Mouse (Mus musculus): Measurements from ENCODE around the gene Zfp598. TPM values are rescaled to one million over a fixed set of nuclear protein-coding genes. Genes with fewer than 3 reads are reported as not detected.

The Zfp598 gene
- polyA plus RNA-seq, 1 experiment from 2014 or later, result 9.7 TPM

- WGBS, result 84% methylated on average over 24 of the region's 24 CpGs
- TF ChIP-seq CTCF (IDR thresholded peaks at IDR 0.05; ENCODE audit: low read depth), result no peak
- no peak for TF ChIP-seq EP300 (optimal IDR thresholded peaks at IDR 0.05)
- Histone ChIP-seq H3K27me3 (ENCODE audit: control insufficient read depth, insufficient read depth, low read length) (no peaks in the 10 kb centered on the region), H3K4me2 (replicated peaks; ENCODE audit: low read depth) (no peak overlapping the region), H3K36me3 (ENCODE audit: control insufficient read depth, insufficient read depth, low read length) (peaks cover 42% of the 10 kb centered on the region), H3K27ac (replicated peaks) (0 out of 2 replicates have a peak overlapping the region, but pooled peaks have one; percentile 30), H3K9me3 (ENCODE audit: control insufficient read depth, low read length) (no peaks in the 10 kb centered on the region), H3K4me1 (replicated peaks; ENCODE audit: control insufficient read depth, insufficient read depth) (no peaks in the 10 kb centered on the region), H3K4me3 (ENCODE audit: low read depth, low read length) (no peak overlapping the region), H3K9ac (ENCODE audit: low read length) (no peak overlapping the region)
- DNase-seq (ENCODE audit: low spot score), result no peak
- ATAC-seq (ENCODE audit: low FRiP score, low TSS enrichment), result peak; percentile 65
These were observed 8.1 kb downstream of the Zfp598 start for GRCm38 (mm10) chr17:24677500-24678080.

GRCm38 (mm10) chr17:24686514-24686913 lies 17.0 kb downstream of the Zfp598 start:
- Histone ChIP-seq H3K27me3 (ENCODE audit: control insufficient read depth, insufficient read depth, low read length) (peaks cover 6% of the 10 kb centered on the region), H3K27ac (replicated peaks) (no peak overlapping the region), H3K4me2 (replicated peaks; ENCODE audit: low read depth) (no peak overlapping the region), H3K9me3 (ENCODE audit: control insufficient read depth, low read length) (no peaks in the 10 kb centered on the region), H3K9ac (ENCODE audit: low read length) (no peak overlapping the region), H3K4me3 (ENCODE audit: low read depth, low read length) (no peak overlapping the region), H3K36me3 (ENCODE audit: control insufficient read depth, insufficient read depth, low read length) (no peaks in the 10 kb centered on the region), H3K4me1 (replicated peaks; ENCODE audit: control insufficient read depth, insufficient read depth) (peaks cover 8% of the 10 kb centered on the region)
- ATAC-seq (ENCODE audit: low FRiP score, low TSS enrichment) (no peak), DNase-seq (ENCODE audit: low spot score) (peak; percentile 64)
- 33% methylated on average over 16 of the region's 16 CpGs for WGBS
- TF ChIP-seq EP300 (optimal IDR thresholded peaks at IDR 0.05) (no peak), CTCF (IDR thresholded peaks at IDR 0.05; ENCODE audit: low read depth) (no peak)

DNA sequence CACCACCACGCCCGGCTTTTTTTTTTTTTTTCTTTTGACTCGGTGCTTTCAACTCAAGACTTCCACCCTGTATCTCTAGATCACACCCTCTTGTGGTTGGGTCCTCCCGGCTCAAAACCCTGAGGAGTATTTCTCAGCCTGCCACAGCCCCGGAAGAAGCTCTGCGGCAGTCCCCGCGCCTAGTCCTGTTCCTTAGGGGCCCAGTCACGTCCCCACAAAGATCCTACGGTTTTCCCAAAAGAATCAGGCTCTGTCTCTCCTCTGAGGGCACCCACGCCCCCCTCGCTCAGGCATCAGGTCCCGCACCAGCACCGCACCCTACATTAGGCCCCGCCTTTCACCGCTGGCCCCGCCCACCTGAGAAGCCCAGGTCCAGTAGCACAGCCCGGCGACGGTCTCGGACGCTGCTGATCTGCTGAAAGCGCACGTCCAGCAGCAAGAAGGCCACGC lies 17.7 kb downstream of the Zfp598 start:
- Histone ChIP-seq H3K9me3 (ENCODE audit: control insufficient read depth, low read length) (no peaks in the 10 kb centered on the region), H3K4me1 (replicated peaks; ENCODE audit: control insufficient read depth, insufficient read depth) (peaks cover 8% of the 10 kb centered on the region), H3K4me3 (ENCODE audit: low read depth, low read length) (peak overlapping the region; percentile 34), H3K27me3 (ENCODE audit: control insufficient read depth, insufficient read depth, low read length) (peaks cover 6% of the 10 kb centered on the region), H3K27ac (replicated peaks) (no peak overlapping the region), H3K36me3 (ENCODE audit: control insufficient read depth, insufficient read depth, low read length) (no peaks in the 10 kb centered on the region), H3K9ac (ENCODE audit: low read length) (peak overlapping the region; percentile 27; the same call in 1 of the 2 replicates), H3K4me2 (replicated peaks; ENCODE audit: low read depth) (peak overlapping the region; percentile 56)
- DNase-seq (ENCODE audit: low spot score) (peak; percentile 77), ATAC-seq (ENCODE audit: low FRiP score, low TSS enrichment) (peak; percentile 69)
- peak; percentile 19; the same call in 1 of the 2 replicates for TF ChIP-seq CTCF (IDR thresholded peaks at IDR 0.05; ENCODE audit: low read depth)
- no peak for TF ChIP-seq EP300 (optimal IDR thresholded peaks at IDR 0.05)
- whole genome bisulfite sequencing, result 1% methylated on average over 24 of the region's 25 CpGs

DNA sequence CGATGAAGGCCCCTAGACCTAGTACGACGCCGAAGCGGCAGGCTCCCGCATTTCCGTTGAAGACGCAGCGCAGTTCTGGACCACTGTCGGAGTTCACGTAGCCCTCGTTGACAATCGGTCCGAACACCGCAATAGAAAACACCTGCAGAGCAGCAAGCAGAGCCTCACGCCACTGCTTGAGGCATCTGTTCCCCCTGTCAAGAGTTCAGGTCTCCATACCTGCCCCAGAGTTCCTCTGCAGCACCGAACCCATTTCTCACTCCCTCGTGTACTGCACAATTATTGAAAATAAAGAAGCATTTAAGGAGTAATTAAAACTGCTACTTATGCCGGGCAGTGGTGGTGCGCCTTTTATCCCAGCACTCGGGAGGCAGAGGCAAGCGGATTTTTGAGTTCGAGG lies 18.1 kb downstream of the Zfp598 start:
- H3K36me3 ChIP-seq (ENCODE audit: control insufficient read depth, insufficient read depth, low read length), result no peaks in the 10 kb centered on the region
- H3K4me2 ChIP-seq (replicated peaks; ENCODE audit: low read depth), result peak overlapping the region; percentile 56
- H3K27me3 ChIP-seq (ENCODE audit: control insufficient read depth, insufficient read depth, low read length), result peaks cover 6% of the 10 kb centered on the region
- no peak overlapping the region for H3K27ac ChIP-seq (replicated peaks)
- DNase-seq (ENCODE audit: low spot score) (no peak), ATAC-seq (ENCODE audit: low FRiP score, low TSS enrichment) (no peak)
- peaks cover 8% of the 10 kb centered on the region for H3K4me1 ChIP-seq (replicated peaks; ENCODE audit: control insufficient read depth, insufficient read depth)
- no peak for TF ChIP-seq EP300 (optimal IDR thresholded peaks at IDR 0.05)
- H3K4me3 ChIP-seq (ENCODE audit: low read depth, low read length), result peak overlapping the region; percentile 34
- H3K9me3 ChIP-seq (ENCODE audit: control insufficient read depth, low read length), result no peaks in the 10 kb centered on the region
- peak overlapping the region; percentile 27; the same call in 1 of the 2 replicates for H3K9ac ChIP-seq (ENCODE audit: low read length)
- 24% methylated on average over 23 of the region's 23 CpGs for WGBS

- ATAC-seq (ENCODE audit: low FRiP score, low TSS enrichment) (no peak), DNase-seq (ENCODE audit: low spot score) (no peak)
These were observed 20.0 kb downstream of the Zfp598 start, which contains the start of gene Syngr3 for GRCm38 (mm10) chr17:24689251-24690081. TSS of gene Syngr3 (minus strand) at chr17:24689955.

More at GRCm38 (mm10) chr17:24689251-24690081, 20.0 kb downstream of the Zfp598 start, which contains the start of gene Syngr3:
- peaks cover 8% of the 10 kb centered on the region for H3K4me1 ChIP-seq (replicated peaks; ENCODE audit: control insufficient read depth, insufficient read depth)
- no peak for TF ChIP-seq EP300 (optimal IDR thresholded peaks at IDR 0.05)
- no peak for TF ChIP-seq CTCF (IDR thresholded peaks at IDR 0.05; ENCODE audit: low read depth)
- H3K27ac ChIP-seq (replicated peaks), result no peak within 1 kb of the TSS
- no peaks in the 10 kb centered on the region for H3K9me3 ChIP-seq (ENCODE audit: control insufficient read depth, low read length)
- 2% methylated on average over 45 of the region's 55 CpGs for WGBS
- peak within 1 kb of the TSS; percentile 67 for H3K4me2 ChIP-seq (replicated peaks; ENCODE audit: low read depth)
- peak within 1 kb of the TSS; percentile 55 for H3K9ac ChIP-seq (ENCODE audit: low read length)
- peak within 1 kb of the TSS; percentile 35 for H3K4me3 ChIP-seq (ENCODE audit: low read depth, low read length)
- peaks cover 6% of the 10 kb centered on the region for H3K27me3 ChIP-seq (ENCODE audit: control insufficient read depth, insufficient read depth, low read length)
- no peaks in the 10 kb centered on the region for H3K36me3 ChIP-seq (ENCODE audit: control insufficient read depth, insufficient read depth, low read length)
